Mouse (Mus musculus) skeletal muscle tissue, postnatal 0 days (tissue): ENCODE data around the gene Pafah2. TPM values are rescaled to one million over a fixed set of nuclear protein-coding genes. Genes with fewer than 3 reads are reported as not detected.

Experiments used
- microRNA-seq, 2 experiments: library from miRNA; unstranded; fragments of <30 nt; microRNA quantifications; one replicate each; pipeline ENCODE4; 2016
- polyA plus RNA-seq: library from polyadenylated mRNA; unstranded; fragments of >200 nt; fragmentation: Nextera tagmentation; extraction: Ambion mirVana; gene quantifications from 2 replicates; pipeline ENCODE4 v1.2.1, GENCODE M21; 2015

The Pafah2 gene
- 4.2 and 5.4 TPM in 2 replicates for polyA plus RNA-seq

GRCm38 (mm10) chr4:134395977-134396825, at the start of gene Pafah2:
Pafah2 (plus strand) TSS chr4:134396320.

GRCm38 (mm10) chr4:134383750-134384149, 12.4 kb upstream of the Pafah2 start, which contains the start of gene Extl1:
Extl1 (minus strand) TSS chr4:134383850.

GRCm38 (mm10) chr4:134468215-134468575, 72.1 kb downstream of the Pafah2 start, which contains the start of gene Stmn1:
Stmn1 (plus strand) TSS chr4:134468320.

Small RNA genes lying within 50 kb of the gene (microRNA-seq; reads per million reads assigned to microRNA genes)
- gene Gm23634, result 0 reads per million in 2 experiments

Other genes starting within 250 kb of the Pafah2 start
- gene Cep85, start 209.2 kb upstream of the Pafah2 start, polyA plus RNA-seq, result 45.7 and 53.9 TPM in 2 replicates
- not detected in 2 replicates for gene Gm7534, start 193.3 kb upstream of the Pafah2 start, polyA plus RNA-seq
- gene Catsper4, start 168.9 kb upstream of the Pafah2 start, polyA plus RNA-seq, result not detected in 2 replicates
- gene Cnksr1, start 157.9 kb upstream of the Pafah2 start, polyA plus RNA-seq, result 2.6 and 5.2 TPM in 2 replicates
- 0.44 TPM in 1 of 2 replicates, not detected in the other for gene E130218I03Rik, start 152.7 kb upstream of the Pafah2 start, polyA plus RNA-seq
- 5.9 and 6.9 TPM in 2 replicates for gene Zfp593, start 150.7 kb upstream of the Pafah2 start, polyA plus RNA-seq
- not detected in 2 replicates for gene Gm30191, start 149.4 kb upstream of the Pafah2 start, polyA plus RNA-seq
- gene Grrp1, start 142.2 kb upstream of the Pafah2 start, polyA plus RNA-seq, result 5.0 and 5.7 TPM in 2 replicates
- 5.7 and 5.8 TPM in 2 replicates for gene Pdik1l, start 108.4 kb upstream of the Pafah2 start, polyA plus RNA-seq
- gene Trim63, start 81.2 kb upstream of the Pafah2 start, polyA plus RNA-seq, result 53.6 and 64.2 TPM in 2 replicates
- 0.33 and 0.44 TPM in 2 replicates for gene Slc30a2, start 53.1 kb upstream of the Pafah2 start, polyA plus RNA-seq
- 2.6 and 2.7 TPM in 2 replicates for gene Extl1, start 12.5 kb upstream of the Pafah2 start, polyA plus RNA-seq
- gene Stmn1, start 72.0 kb downstream of the Pafah2 start, polyA plus RNA-seq, result 236 and 280 TPM in 2 replicates
- gene Paqr7, start 100.4 kb downstream of the Pafah2 start, polyA plus RNA-seq, result 4.5 and 5.3 TPM in 2 replicates
- gene Aunip, start 114.7 kb downstream of the Pafah2 start, polyA plus RNA-seq, result 1.0 and 1.9 TPM in 2 replicates
- gene Mtfr1l, start 139.1 kb downstream of the Pafah2 start, polyA plus RNA-seq, result 155 and 156 TPM in 2 replicates
- gene Selenon, start 155.8 kb downstream of the Pafah2 start, polyA plus RNA-seq, result 11.1 and 15.5 TPM in 2 replicates